Mouse (Mus musculus): ENCODE measurements around the gene Ntng1. TPM values are rescaled to one million over a fixed set of nuclear protein-coding genes. Genes with fewer than 3 reads are reported as not detected.

The Ntng1 gene
- polyA plus RNA-seq, 1 experiment from 2014 or later: 2.6 TPM

DNA sequence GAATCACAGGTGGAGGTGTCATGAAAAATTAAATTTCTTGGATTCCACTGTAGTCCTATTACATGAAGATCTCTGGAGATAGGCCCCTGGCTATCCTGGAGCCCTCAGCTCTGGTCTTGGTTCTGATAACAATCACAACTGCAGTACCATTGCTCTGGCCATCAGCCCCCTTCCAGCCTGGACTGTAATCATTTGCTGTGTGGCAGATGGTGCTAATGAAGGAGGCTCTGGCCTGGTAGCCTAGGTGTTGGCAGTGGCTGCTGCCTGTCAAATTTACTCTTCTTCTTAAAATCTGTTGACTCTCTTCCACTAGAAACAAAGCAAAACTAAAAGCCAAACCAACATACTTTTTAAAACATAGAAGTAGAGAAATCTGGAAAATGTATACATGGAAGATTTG, 173.6 kb downstream of the Ntng1 start:
- H3K9ac ChIP-seq: no peak overlapping the region
- H3K9me3 ChIP-seq: no peaks in the 10 kb centered on the region
- H3K27ac ChIP-seq: no peak overlapping the region
- H3K4me3 ChIP-seq: no peak overlapping the region
- no peak for ATAC-seq (ENCODE audit: borderline replicate concordance, extremely low read depth, low FRiP score, low TSS enrichment)
- H3K4me1 ChIP-seq: no peaks in the 10 kb centered on the region
- H3K4me2 ChIP-seq: no peak overlapping the region
- H3K36me3 ChIP-seq: no peaks in the 10 kb centered on the region
- no peaks in the 10 kb centered on the region for H3K27me3 ChIP-seq

DNA sequence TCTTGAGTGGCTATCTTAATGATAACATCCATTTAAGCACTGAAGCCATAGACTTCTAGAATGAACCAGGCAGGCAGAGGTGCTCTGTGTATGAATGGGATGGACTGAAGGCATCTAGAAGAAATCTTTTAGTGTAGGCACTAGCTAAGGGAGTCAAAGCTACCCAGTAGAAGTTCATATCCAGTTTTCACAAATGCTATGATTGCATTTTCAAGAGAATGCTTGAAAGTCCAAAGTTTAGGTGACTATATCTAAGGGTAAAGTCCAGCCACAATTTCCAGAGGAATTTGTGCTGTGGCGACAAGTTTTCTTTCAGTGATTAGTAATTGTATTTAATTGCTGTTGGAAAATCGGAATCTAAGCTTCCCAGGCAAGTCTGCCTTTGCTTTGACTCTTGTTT, 181.2 kb downstream of the Ntng1 start:
- Histone ChIP-seq H3K9ac (no peak overlapping the region), H3K4me2 (no peak overlapping the region), H3K4me1 (no peaks in the 10 kb centered on the region), H3K9me3 (no peaks in the 10 kb centered on the region), H3K4me3 (no peak overlapping the region), H3K27me3 (no peaks in the 10 kb centered on the region), H3K27ac (no peak overlapping the region), H3K36me3 (no peaks in the 10 kb centered on the region)
- no peak for ATAC-seq (ENCODE audit: borderline replicate concordance, extremely low read depth, low FRiP score, low TSS enrichment)
- 88% methylated on average over 2 of the region's 2 CpGs for WGBS

DNA sequence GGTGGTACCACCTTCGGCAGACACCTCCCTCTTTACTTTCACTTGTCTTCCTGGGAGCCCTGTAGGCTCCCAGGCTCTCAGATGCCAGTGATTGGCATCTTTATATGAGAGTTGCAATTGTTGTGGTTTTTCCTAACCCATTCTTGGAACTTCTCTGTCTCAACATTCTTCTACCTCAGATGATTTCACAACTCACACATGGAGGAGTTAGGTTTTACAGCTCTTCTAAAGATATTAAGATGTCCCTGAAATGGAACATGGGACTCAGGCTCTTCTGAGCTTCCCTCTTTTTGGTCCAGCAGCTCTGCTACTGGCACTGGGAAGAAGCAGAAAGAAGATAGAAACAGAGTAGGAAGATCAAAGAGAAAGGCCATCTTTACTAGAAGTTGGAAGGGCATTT, 200.9 kb downstream of the Ntng1 start:
- H3K4me1 ChIP-seq: no peaks in the 10 kb centered on the region
- no peak overlapping the region for H3K9ac ChIP-seq
- no peak for ATAC-seq (ENCODE audit: borderline replicate concordance, extremely low read depth, low FRiP score, low TSS enrichment)
- no peaks in the 10 kb centered on the region for H3K9me3 ChIP-seq
- H3K4me2 ChIP-seq: no peak overlapping the region
- H3K4me3 ChIP-seq: no peak overlapping the region
- WGBS: 82% methylated on average over 1 of the region's 1 CpGs
- H3K27ac ChIP-seq: no peak overlapping the region
- H3K27me3 ChIP-seq: no peaks in the 10 kb centered on the region
- H3K36me3 ChIP-seq: no peaks in the 10 kb centered on the region

DNA sequence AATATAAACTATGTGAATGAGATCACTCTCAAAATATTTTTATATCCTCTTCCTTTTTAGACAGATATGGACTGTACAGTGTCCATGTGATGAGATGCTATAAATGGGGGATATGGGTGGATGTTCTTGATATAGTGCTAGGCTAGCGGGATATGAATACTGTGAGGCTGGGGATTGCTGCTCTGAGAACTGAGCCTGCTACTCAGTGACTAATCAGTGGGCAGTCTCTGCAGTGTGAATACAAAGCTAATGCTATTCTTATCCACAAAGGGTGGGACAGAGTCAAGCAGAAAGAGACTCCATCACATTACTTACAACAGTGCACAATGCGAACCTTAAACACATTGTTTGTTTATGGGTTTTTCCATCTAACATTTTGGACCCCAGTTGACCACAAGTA, 206.2 kb downstream of the Ntng1 start:
- H3K36me3 ChIP-seq: no peaks in the 10 kb centered on the region
- no peak for ATAC-seq (ENCODE audit: borderline replicate concordance, extremely low read depth, low FRiP score, low TSS enrichment)
- H3K9ac ChIP-seq: no peak overlapping the region
- H3K9me3 ChIP-seq: no peaks in the 10 kb centered on the region
- no peaks in the 10 kb centered on the region for H3K4me1 ChIP-seq
- H3K4me2 ChIP-seq: no peak overlapping the region
- 89% methylated on average over 2 of the region's 2 CpGs for WGBS
- H3K27ac ChIP-seq: no peak overlapping the region
- H3K27me3 ChIP-seq: no peaks in the 10 kb centered on the region
- H3K4me3 ChIP-seq: no peak overlapping the region

DNA sequence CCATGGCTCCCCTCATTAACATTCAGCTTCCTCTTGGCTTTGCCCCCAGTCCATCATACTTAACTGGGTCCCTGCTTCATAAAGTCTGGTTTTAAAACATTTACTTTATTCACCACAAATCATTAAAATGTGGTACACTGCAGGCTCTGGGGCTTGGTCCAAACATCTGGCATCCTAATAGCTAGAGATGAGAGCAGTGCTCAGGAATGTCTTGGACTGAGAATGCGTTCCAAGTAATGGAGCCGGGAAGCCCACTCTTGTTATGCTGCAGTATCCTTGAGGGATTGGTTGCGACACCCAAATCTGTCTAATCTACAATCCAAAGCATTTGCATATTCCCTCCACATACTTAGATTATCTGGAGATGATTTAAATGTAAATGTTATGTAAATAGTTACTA, 207.5 kb downstream of the Ntng1 start:
- no peaks in the 10 kb centered on the region for H3K36me3 ChIP-seq
- H3K9me3 ChIP-seq: no peaks in the 10 kb centered on the region
- WGBS: 62% methylated on average over 3 of the region's 3 CpGs
- H3K27me3 ChIP-seq: no peaks in the 10 kb centered on the region
- peak; percentile 69; the same call in 1 of the 2 replicates for ATAC-seq (ENCODE audit: borderline replicate concordance, extremely low read depth, low FRiP score, low TSS enrichment)
- no peak overlapping the region for H3K4me2 ChIP-seq
- H3K4me1 ChIP-seq: peaks cover 4% of the 10 kb centered on the region; the same call in 1 of the 2 replicates
- no peak overlapping the region for H3K27ac ChIP-seq
- no peak overlapping the region for H3K4me3 ChIP-seq
- H3K9ac ChIP-seq: no peak overlapping the region

DNA sequence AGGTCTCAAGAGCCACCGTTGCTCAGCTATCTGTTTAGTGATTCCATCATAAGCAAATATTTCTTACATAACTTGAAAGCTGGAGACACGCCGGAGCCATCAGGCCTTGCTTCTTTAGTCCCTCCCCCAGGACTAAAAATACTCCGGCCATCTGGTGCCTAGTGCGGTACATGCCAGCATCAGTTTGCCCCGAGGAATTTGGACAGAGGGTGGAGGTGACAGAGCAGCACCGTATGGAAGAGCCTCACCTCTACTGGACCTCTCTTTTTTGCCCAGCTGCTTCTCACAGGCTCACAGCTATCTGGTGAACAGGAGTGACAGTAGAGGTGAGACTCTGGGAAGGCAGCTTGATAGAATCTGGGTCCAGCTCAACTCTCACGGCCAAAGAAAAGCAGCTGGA, 211.6 kb downstream of the Ntng1 start:
- H3K27ac ChIP-seq: no peak overlapping the region
- no peak overlapping the region for H3K4me2 ChIP-seq
- H3K4me1 ChIP-seq: peaks cover 4% of the 10 kb centered on the region; the same call in 1 of the 2 replicates
- no peaks in the 10 kb centered on the region for H3K9me3 ChIP-seq
- ATAC-seq (ENCODE audit: borderline replicate concordance, extremely low read depth, low FRiP score, low TSS enrichment): no peak; the same call in 1 of the 2 replicates
- 30% methylated on average over 8 of the region's 8 CpGs for WGBS
- no peaks in the 10 kb centered on the region for H3K27me3 ChIP-seq
- H3K9ac ChIP-seq: no peak overlapping the region
- no peaks in the 10 kb centered on the region for H3K36me3 ChIP-seq
- no peak overlapping the region for H3K4me3 ChIP-seq

DNA sequence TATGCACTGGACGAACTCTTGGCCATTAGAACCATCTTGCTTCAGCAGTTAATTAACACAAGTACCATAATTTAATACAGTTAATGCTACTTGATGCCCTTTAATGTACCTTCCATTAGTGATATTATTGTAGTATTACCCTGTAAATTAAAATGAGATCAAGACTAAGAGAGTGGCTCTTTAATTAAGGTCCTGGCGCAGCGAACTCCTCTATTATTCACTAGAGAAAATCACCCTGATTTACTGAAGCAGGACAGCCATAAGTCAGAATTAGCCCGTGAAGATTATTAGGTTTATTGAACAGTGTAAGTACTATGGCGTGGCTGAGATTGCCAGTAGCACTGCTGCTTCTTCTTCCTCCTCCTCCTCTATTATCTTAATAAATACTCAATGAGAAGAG, 212.8 kb downstream of the Ntng1 start:
- Histone ChIP-seq H3K4me1 (peaks cover 4% of the 10 kb centered on the region; the same call in 1 of the 2 replicates), H3K9ac (no peak overlapping the region), H3K4me3 (no peak overlapping the region), H3K27me3 (no peaks in the 10 kb centered on the region), H3K4me2 (no peak overlapping the region), H3K9me3 (no peaks in the 10 kb centered on the region), H3K36me3 (no peaks in the 10 kb centered on the region), H3K27ac (no peak overlapping the region)
- 86% methylated on average over 5 of the region's 5 CpGs for WGBS
- no peak for ATAC-seq (ENCODE audit: borderline replicate concordance, extremely low read depth, low FRiP score, low TSS enrichment)

DNA sequence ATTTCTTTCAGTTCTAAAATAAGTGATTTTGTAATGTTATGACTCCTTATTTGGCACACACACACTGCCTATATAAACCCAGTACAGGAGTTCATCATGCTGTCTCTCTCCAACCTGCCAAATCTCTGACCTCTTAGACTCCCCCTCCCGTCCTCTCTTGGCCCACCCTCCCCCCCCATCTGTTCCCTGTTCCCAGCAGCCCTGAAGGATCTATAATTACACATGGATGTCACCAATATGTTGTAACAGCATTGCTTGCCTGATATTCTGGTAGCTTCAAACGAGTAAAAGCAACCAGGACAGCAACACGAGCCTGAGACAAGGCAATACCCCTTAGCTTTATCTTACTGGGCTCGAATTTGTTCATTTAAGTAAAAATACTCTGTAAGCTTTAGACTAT, 220.0 kb downstream of the Ntng1 start:
- no peak for ATAC-seq (ENCODE audit: borderline replicate concordance, extremely low read depth, low FRiP score, low TSS enrichment)
- no peak overlapping the region for H3K27ac ChIP-seq
- 51% methylated on average over 4 of the region's 4 CpGs for WGBS
- H3K4me3 ChIP-seq: no peak overlapping the region
- H3K27me3 ChIP-seq: no peaks in the 10 kb centered on the region
- no peak overlapping the region for H3K9ac ChIP-seq
- no peaks in the 10 kb centered on the region for H3K4me1 ChIP-seq
- H3K36me3 ChIP-seq: no peaks in the 10 kb centered on the region
- no peaks in the 10 kb centered on the region for H3K9me3 ChIP-seq
- no peak overlapping the region for H3K4me2 ChIP-seq

DNA sequence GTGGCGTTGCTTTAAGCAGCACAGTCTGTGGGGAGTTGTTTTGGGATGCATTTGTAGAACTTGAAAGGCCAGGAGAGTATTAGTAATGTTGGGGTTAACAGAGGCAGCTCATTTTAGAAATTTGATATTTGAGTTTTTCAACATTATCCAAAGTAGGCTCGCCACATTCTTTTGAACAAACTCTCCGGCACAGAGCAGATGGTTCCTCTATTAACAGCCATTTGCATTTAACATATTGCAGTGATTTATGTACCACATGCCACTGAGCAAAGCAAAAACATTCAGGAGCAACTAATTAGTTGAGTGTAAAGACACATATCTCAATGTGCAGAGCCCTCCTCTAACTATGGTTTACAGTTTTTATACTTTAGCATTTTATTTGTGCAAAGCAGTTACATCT, 224.8 kb downstream of the Ntng1 start:
- ATAC-seq (ENCODE audit: borderline replicate concordance, extremely low read depth, low FRiP score, low TSS enrichment): no peak
- no peak overlapping the region for H3K4me2 ChIP-seq
- H3K9me3 ChIP-seq: no peaks in the 10 kb centered on the region
- no peaks in the 10 kb centered on the region for H3K4me1 ChIP-seq
- no peaks in the 10 kb centered on the region for H3K36me3 ChIP-seq
- no peak overlapping the region for H3K27ac ChIP-seq
- no peaks in the 10 kb centered on the region for H3K27me3 ChIP-seq
- no peak overlapping the region for H3K4me3 ChIP-seq
- WGBS: 45% methylated on average over 3 of the region's 3 CpGs
- no peak overlapping the region for H3K9ac ChIP-seq

DNA sequence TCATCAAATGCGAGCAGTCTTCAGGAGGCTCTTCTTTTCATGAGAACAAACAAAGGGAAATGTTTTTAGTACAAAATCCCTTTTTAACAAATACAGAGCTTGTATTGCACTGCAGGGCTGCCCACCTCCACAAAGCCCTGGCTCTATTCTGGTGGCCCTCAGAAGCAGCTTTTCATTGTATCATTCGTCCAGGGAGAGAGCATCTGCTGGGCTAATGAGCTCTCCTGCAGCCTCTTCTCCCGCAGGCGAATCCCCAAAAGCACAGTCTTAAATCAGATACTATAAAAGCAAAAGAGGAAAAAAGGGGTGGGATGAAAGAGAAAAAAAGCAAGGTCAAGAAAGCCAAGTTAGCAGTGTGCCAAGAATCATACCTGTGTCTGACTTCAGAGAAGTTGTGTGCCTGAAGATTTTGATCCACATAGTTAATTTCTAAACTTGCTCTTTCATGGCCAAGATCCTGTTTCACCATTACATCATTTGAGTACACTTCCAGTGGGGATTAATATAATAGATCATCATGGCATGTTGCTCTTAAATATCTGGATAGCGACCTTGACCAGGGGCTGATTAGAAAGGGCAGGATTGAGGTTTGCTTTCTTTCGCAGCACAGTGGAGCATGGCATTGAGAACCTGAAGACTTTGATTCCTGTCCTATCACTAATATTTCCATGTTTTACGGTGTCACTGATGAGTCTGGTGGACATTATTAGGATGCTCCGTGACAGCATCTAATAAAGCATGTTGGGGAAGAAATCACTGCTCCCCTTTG, 225.7 kb downstream of the Ntng1 start:
- no peak overlapping the region for H3K4me3 ChIP-seq
- H3K9ac ChIP-seq: no peak overlapping the region
- no peaks in the 10 kb centered on the region for H3K36me3 ChIP-seq
- no peaks in the 10 kb centered on the region for H3K4me1 ChIP-seq
- ATAC-seq (ENCODE audit: borderline replicate concordance, extremely low read depth, low FRiP score, low TSS enrichment): no peak
- H3K9me3 ChIP-seq: no peaks in the 10 kb centered on the region
- H3K27ac ChIP-seq: no peak overlapping the region
- no peak overlapping the region for H3K4me2 ChIP-seq
- H3K27me3 ChIP-seq: no peaks in the 10 kb centered on the region
- 71% methylated on average over 8 of the region's 8 CpGs for WGBS

DNA sequence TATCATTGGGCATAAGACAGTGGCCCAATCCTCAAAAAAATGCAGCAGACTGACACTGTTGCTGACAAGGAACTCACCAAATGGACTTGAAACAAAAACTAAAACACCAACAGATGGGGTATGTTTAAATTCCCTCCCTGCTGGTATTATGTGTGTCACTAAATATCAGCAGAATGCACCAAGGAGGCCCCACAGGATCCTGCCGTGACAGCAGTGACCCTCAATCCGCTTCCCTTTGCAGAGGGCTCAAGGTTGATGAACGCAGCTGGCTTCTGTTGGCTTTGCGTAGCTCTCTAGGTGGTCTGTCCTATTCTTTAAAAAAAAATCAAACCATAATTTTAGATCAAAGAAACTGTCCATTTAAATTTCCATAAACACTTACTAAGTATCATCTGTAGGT, 226.7 kb downstream of the Ntng1 start:
- no peak overlapping the region for H3K4me2 ChIP-seq
- H3K36me3 ChIP-seq: no peaks in the 10 kb centered on the region
- no peak overlapping the region for H3K27ac ChIP-seq
- no peaks in the 10 kb centered on the region for H3K27me3 ChIP-seq
- no peak for ATAC-seq (ENCODE audit: borderline replicate concordance, extremely low read depth, low FRiP score, low TSS enrichment)
- 42% methylated on average over 4 of the region's 4 CpGs for WGBS
- no peak overlapping the region for H3K4me3 ChIP-seq
- no peaks in the 10 kb centered on the region for H3K4me1 ChIP-seq
- H3K9ac ChIP-seq: no peak overlapping the region
- H3K9me3 ChIP-seq: no peaks in the 10 kb centered on the region

DNA sequence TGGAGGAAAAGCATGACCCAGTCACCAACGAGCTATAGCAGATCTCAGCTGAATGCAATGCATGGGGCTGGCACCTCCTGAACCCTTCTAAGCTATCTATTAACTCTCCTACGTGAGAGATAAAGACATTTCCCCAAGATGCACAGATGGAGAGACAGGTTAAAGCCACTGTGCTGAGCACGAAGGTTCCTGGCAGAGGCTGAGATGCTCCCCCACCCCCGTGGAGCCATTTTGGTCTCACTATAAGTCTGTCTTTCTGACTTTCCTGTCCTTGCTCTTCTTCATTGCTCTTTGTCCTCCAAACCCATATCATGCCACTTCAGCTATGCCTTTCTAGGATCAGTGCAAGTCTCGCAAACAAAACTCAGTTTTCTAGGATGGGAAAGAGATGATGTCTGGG, 229.6 kb downstream of the Ntng1 start:
- Histone ChIP-seq H3K27me3 (no peaks in the 10 kb centered on the region), H3K9me3 (no peaks in the 10 kb centered on the region), H3K27ac (no peak overlapping the region), H3K4me2 (no peak overlapping the region), H3K4me3 (no peak overlapping the region), H3K4me1 (no peaks in the 10 kb centered on the region), H3K36me3 (no peaks in the 10 kb centered on the region), H3K9ac (no peak overlapping the region)
- no peak for ATAC-seq (ENCODE audit: borderline replicate concordance, extremely low read depth, low FRiP score, low TSS enrichment)
- 67% methylated on average over 5 of the region's 5 CpGs for WGBS

DNA sequence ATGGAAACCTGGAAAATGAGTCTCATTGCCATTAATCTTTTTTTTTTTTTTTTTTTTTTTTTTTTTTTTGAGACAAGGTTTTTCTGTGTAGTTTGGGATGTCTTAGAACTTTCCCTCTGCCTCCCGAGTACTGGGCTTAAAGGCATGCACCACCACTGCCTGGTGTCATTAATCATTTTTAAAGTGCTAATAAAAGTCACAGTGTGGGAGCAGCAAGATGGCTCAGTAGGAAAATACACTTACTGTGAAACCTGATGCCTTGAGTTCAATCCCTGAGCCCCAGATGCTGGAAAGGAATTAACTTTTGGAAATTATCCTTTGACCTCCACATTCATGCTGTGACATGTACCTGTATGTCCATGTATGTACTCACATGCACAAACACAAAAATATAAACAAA, 253.2 kb downstream of the Ntng1 start:
- no peak overlapping the region for H3K4me3 ChIP-seq
- H3K9ac ChIP-seq: no peak overlapping the region
- H3K9me3 ChIP-seq: no peaks in the 10 kb centered on the region
- H3K27me3 ChIP-seq: no peaks in the 10 kb centered on the region
- no peak for ATAC-seq (ENCODE audit: borderline replicate concordance, extremely low read depth, low FRiP score, low TSS enrichment)
- no peak overlapping the region for H3K4me2 ChIP-seq
- no peaks in the 10 kb centered on the region for H3K4me1 ChIP-seq
- H3K36me3 ChIP-seq: no peaks in the 10 kb centered on the region
- WGBS: 6% methylated on average over 1 of the region's 1 CpGs
- no peak overlapping the region for H3K27ac ChIP-seq
